Mouse (Mus musculus) megakaryocyte-erythroid progenitor cell, adult 5-6 weeks (primary cell): ENCODE measurements around the gene 4921524J17Rik. TPM values are rescaled to one million over a fixed set of nuclear protein-coding genes. Genes with fewer than 3 reads are reported as not detected.
A peak's percentile ranks its signal among the peaks of the same experiment; 100 is the strongest.

Experiments
- ATAC-seq: replicated peaks from 2 replicates; pipeline ENCODE4 v1.8.0; 2016; ENCODE audit warnings: mild to moderate bottlenecking, inconsistent platforms; ENCODE audit not compliant: severe bottlenecking, poor library complexity, low FRiP score, low TSS enrichment
- total RNA-seq, 2 experiments: library from RNA; stranded (forward) in 1 of 2; stranded (reverse) in 1 of 2; fragments of 200-1000, 215-1000 nt in 1 of 2; fragments of >200 nt in 1 of 2; fragmentation: Nextera tagmentation in 1 of 2; gene quantifications; 2 replicates each; pipeline ENCODE4 v1.2.3; 2014 to 2017

Gene 4921524J17Rik
- total RNA-seq (2014; fragmentation: Nextera tagmentation) (25.3 and 33.0 TPM in 2 replicates), total RNA-seq (2017) (61.6 and 114 TPM in 2 replicates)

- peak; percentile 96 for ATAC-seq
Observed at GRCm38 (mm10) chr8:85432168-85433016, at the start of gene 4921524J17Rik. TSS of gene 4921524J17Rik (minus strand) at chr8:85432833.

DNA sequence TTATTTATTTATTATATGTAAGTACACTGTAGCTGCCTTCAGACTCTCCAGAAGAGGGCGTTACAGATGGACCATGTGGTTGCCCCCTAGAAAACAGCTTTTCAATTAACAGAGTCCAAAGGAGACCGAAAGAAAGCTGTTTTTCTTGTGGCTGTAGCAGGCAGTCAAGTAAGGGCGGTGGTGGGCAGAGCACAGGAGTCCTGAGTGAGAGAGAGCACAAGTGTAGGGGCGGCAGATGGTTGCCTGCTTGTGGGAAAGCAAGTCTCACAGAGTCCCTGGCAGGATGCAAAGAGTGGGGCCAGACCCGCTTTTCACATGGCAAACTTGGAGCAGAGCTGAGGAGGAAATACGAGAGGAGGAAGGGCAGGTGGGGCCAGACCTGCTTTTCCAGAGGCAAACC lies 49.8 kb upstream of the 4921524J17Rik start:
- no peak; the same call in 1 of the 2 replicates for ATAC-seq

DNA sequence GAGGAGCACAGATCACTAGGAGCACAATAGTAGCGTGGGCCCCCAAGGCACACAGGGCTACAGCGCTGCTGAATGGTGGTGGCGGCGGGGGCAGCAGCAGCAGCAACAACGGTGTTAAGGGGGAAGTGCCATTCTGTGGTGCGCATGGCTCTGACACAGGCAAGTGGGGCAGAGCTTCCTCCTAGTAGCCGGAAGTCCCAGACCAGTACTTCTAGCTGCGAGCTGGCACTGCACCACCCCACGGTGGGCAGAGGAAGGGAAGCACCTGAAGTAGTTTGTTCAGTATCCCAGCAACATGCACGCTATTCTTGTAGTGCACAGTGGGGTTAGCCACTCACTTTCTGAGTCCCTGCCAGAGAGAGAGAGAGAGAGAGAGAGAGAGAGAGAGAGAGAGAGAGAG lies 49.3 kb upstream of the 4921524J17Rik start:
- peak; percentile 80 for ATAC-seq

DNA sequence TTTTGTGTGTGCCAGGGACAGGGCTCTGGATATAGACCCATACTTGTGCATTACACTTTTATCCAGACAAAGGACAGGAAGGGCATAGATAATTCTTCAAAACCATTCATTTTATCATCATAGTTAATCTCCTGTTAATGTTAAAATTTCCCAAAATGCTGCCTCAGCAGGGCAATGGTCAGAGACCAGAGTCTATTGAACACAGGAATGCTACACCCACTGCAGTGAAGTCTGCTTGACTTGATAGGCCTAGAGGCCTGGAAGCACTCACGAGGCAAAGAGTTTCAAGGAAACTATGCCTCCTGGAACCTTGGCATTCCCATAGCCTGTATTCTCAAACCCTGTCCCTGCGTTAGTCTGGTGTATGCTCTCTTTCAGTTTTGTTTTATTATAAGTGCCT lies 47.1 kb upstream of the 4921524J17Rik start:
- ATAC-seq = no peak

GRCm38 (mm10) chr8:85478397-85478796 lies 45.8 kb upstream of the 4921524J17Rik start:
- no peak for ATAC-seq

DNA sequence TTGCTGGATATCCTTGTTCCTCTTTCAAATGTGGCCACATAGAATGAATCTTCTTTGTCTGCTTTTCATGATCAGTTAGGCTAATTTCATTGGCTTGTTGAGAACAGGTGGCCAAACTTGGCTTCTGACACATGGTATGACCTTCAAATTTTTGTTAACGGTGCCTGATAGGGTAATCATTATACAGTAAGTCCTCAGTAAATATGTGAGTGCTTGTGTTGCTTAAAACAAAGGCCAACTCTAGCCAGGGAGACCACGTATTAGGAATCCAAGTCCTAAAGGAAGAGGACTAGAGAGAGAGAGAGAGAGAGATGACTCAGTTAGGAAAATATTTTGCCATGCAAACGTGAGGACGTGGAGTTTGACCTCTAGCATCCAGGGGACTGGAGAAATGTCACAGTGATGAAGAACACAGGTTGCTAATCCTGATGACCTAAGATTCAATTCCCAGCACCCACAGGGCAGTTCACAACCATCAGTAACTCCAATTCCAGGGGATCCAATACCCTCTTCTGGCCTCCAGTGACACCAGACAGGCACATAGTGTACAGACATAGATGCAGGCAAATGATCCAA lies 44.4 kb upstream of the 4921524J17Rik start:
- no peak for ATAC-seq

DNA sequence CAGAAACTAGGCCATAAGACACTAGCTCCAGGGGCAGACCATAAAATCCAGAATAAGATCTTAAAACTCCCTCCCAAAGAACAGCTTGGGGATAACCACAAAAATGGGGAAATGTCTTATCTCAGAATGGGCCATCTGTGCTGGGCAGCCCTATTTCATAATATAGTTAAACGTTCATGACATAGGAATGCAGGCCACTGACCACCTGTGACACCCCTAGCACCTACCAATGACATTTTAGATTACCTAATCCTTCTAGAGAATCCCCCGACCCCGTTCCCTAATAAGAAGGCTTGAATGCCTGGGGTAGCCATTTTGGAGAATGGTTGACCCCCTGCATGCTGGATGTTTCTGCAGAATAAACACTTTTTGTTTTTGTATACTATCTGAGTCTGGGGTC lies 42.3 kb upstream of the 4921524J17Rik start:
- no peak for ATAC-seq

- ATAC-seq = no peak
Observed at GRCm38 (mm10) chr8:85473246-85473645, 40.6 kb upstream of the 4921524J17Rik start.

DNA sequence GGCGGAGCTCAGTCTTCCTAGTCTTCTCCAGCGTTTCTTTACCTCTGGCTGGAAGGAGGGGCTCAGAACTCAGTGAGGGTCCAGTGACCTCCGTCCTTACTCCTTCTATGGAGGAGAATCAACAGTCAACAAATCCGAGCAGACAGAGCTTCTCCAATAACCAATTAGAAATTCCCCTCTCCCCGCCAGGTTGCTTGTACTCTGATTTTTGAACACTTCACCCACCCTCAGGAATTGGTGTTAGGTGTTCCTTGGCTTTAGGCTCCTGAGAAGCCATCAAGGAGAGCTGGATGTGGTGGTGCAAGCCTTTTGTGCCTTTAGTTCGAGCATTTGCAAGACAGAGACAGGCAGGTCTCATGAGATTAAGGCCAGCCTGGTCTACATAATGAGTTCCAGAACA lies 40.2 kb upstream of the 4921524J17Rik start:
- ATAC-seq = no peak

DNA sequence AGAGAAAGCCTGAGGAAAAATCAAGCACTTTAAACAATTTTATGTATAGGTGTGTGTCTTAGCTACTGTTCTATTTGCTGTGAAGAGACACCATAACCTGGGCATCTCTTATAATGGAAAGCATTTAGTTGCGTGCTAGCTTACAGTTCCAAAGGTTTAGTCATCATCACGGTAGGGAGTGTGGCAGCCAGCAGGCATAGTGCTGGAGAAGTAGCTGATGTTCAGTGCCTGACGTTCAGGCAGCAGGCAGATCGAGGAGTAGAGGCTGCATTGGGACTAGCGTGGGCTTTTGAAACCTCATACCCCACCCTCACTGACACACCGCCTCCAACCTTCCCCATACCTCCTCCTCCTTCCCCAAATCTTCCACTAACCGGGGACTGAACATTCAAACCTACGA lies 38.1 kb upstream of the 4921524J17Rik start:
- no peak for ATAC-seq

DNA sequence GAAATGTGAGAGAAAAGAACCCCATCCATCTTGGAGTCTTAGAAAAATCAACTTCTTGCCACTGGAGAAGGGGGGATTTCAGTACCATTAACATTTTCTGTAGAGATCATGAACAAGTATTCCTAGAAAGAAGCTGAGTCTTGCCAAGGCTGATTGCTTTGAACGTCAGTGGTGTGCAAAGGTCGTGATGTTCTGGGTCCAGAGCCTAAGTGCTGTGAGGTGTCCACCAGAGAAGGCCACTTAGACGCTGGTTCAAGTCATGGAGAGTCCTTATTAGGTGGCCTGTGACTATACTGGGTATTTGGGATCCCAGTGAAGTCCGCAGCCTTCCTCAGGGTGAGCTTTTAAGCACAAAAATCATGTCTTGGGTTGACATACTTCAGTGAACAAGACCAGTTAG lies 33.4 kb upstream of the 4921524J17Rik start:
- no peak for ATAC-seq

GRCm38 (mm10) chr8:85464316-85464715 lies 31.7 kb upstream of the 4921524J17Rik start:
- ATAC-seq = no peak

- no peak for ATAC-seq
Observed at GRCm38 (mm10) chr8:85462441-85462840, 29.8 kb upstream of the 4921524J17Rik start.

DNA sequence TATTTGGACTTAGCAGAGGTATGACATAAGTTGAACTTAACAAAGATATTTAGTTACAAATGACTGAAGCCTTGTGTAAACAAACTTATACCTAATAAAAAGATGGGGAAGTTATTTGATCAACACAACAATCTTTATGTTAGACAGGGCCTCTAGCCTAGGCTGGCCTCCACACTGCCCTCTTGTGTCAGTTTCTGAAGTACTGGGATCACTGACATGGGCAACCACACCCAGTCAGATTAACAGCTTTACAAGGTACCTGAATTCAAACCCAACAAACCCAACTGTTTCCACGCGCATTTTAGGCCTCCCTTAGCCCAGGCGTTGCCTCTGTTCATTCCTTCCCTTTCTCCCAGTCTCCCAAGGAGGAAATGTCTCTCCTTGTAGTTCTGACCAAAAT lies 28.7 kb upstream of the 4921524J17Rik start:
- ATAC-seq = peak; percentile 47

DNA sequence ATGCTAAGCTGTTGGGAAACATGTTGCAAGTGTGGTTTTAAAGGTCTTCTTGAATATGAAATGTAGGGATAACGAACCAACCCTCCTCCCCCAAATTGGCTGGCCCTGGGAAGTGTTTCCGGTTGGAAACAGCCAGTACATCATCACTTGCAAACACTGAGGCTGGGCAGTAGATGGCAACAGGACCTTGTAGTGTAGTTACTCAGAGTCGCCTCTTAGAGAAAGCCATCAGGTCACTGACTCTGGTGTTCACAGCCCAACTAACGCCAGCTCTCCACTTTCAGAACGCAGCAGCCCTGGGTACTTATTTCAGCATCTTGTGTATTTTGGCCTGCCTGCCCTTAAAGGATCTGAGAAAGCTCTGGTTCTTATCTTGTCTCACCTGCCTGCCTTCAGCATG lies 28.2 kb upstream of the 4921524J17Rik start:
- ATAC-seq = no peak

DNA sequence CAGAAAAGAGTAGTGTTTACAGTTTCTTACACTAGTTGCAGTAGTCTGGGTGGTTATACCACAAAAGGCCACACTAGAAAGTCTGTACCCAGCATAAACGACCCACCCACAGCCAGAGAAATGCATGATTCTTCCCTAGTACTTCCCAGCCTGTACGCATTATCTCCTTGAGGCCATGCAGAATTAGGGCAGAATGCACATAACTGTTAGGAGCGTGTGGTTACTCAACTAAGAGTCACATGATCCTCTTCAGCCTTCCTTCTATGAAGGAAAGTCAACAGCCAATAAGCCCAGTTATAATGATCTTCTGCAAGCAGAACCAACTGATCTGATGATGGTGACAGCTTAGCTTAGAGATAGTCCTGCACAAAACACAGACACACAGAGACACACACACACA lies 26.9 kb upstream of the 4921524J17Rik start:
- peak; percentile 72 for ATAC-seq

DNA sequence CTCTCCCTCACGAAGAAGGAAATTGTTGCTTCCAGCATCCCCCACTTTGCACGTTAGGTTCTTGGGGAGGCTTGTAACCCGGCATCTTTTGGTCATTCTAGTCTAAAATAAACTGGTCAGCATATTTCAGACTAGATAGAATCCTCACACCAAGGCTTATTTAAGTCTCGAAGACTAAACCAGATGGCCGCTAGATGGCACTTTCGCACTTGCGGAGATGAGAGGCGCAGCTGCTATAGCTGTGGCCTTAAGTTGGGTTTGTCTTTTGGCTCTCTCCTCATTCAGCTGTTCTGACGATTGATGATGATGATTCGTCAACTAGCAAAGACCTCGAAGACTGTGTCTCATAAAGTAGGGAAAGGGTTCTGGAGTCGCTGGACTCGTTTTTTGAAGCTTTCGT lies 23.9 kb upstream of the 4921524J17Rik start:
- ATAC-seq = peak; percentile 66

DNA sequence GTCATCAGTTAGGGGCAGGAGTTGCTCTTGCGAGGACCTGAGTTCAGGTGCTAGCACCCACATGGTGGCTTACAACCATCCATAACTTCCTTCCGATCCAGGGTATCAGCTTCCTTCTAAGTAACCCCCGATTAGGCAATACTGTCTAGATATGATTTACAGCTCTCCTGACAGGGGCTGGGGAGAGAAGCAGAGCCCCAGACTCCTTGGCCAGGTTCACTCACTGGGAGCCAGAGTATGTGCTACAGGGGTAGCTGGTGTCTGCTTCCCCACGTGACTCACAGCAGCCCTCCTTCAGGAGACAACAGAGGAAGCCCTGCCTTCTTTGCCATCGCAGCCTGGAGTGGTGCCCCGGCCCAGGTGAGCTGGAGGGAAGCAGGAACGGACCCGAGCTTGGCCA lies 22.1 kb upstream of the 4921524J17Rik start:
- no peak for ATAC-seq

DNA sequence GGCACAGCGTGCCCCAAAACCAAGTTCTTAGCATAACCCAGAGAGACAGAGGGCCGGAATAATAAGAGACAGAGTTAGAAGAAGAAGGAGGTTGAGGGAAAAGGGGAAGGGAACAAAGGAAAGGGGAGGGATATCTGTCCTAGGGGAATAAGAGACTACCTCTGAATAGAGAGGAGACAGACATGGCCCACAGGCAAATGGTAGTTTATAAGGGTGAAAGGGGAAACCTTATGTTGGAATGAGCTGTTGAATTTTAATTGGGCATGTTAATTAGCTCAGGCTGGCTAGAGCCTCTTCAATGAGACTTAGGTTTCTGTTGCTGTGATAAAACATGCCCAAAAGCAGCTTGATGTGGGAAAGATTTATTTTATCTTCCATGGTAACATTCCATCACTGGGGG lies 20.6 kb upstream of the 4921524J17Rik start:
- ATAC-seq = no peak

DNA sequence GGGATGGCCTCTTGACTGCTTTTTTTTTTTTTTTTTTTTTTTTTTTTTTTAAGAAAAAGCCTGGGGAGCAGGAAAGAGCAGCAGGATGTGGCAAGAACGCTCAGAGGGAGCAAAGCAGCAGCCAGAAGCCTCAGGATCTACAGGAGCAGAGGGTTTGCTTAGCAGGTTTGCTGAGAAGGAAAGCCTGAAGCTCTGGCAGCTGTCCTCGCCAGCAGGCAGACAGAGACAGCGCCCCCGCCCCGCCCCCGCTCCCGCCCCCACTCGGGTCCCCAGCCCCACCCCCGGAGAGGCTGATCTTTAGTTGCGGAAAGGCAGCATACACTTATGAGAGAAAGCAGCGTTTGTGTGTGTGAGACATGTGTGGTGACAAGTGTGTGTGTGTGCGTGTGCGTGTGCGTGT lies 19.7 kb upstream of the 4921524J17Rik start:
- ATAC-seq = peak; percentile 20; the same call in 1 of the 2 replicates

DNA sequence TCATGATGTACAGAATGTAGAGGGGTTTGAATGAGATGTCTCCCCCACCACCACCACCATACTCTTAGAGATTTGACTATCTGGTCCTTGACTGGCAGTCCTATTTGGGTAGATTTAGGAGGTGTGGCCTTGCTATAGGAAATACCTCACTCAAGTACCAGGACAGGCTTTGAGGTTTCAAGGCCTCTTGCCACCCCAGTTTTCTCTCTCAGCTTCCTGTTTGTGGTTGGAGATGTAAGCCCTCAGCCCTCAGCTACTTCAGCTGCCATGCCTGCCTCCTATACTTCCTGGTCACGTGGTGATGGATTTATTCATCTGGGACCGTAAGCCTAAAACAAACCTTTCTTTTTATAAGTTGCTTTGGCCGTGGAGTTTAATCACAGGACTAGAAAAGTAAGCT lies 17.7 kb upstream of the 4921524J17Rik start:
- no peak for ATAC-seq
